ENCODE assay signal across 19 mouse cellular contexts in genomic region chr17:5197765-5198164, GRCm38 (mm10).
A peak's percentile ranks its signal among the peaks of the same experiment; 100 is the strongest.
DNase-seq lines count a peak whose midpoint lies in the region; ATAC-seq and TF ChIP-seq lines count a peak whose summit lies in the region.
"Had no signal": no experiment of that assay in that cellular context is flagged by ENCODE, and none has a peak within 500 bp of the region (broad histone marks: within the 10 kb centered on the region; RNA-seq: fewer than 3 reads in every experiment).

No protein-coding gene starts in this region.

- TF ChIP-seq EP300 in liver, postnatal 0 days (IDR thresholded peaks at IDR 0.05; ENCODE audit: low read depth), result no peak
- no peak for TF ChIP-seq EP300 in MEL (IDR thresholded peaks at IDR 0.05; ENCODE audit: low read depth in 1 of 2, low read length in 2 of 2)

- no peak for DNase-seq in liver, embryonic 13.5 days
- DNase-seq in liver, postnatal 0 days, result no peak
- peak; percentile 55 for DNase-seq in MEL (ENCODE audit: low read depth, low spot score)
- DNase-seq in T-cell, adult 2 months (ENCODE audit: low spot score), result no peak
- DNase-seq: adrenal gland, postnatal 36 days; cerebellum, adult 2 months; cerebellum, postnatal 36 days; kidney, adult 8-10 months; kidney, postnatal 14 days; left cerebral cortex, postnatal 4 days; thymus, adult 2 months had no signal

- peak overlapping the region; percentile 14; the same call in 1 of the 2 replicates for H3K27ac ChIP-seq in heart, embryonic 16.5 days (ENCODE audit: low read length)
- H3K27ac ChIP-seq in heart, embryonic 12.5 days (ENCODE audit: poor library complexity, severe bottlenecking), result no peak overlapping the region
- H3K27ac ChIP-seq in liver, embryonic 13.5 days, result 0 out of 2 replicates have a peak overlapping the region, but pooled peaks have one; percentile 39
- H3K27ac ChIP-seq in liver, postnatal 0 days (ENCODE audit: low read depth), result no peak overlapping the region
- H3K27ac ChIP-seq in MEL (ENCODE audit: control insufficient read depth, low read depth, low read length), result no peak overlapping the region
- H3K27ac ChIP-seq in intestine, embryonic 16.5 days (ENCODE audit: low read length), result peak overlapping the region; percentile 9; the same call in 1 of the 2 replicates
- H3K27ac ChIP-seq: forebrain, embryonic 10.5 days; left cerebral cortex, adult 2 months; midbrain, embryonic 13.5 days; neural tube, embryonic 12.5 days had no signal

- no peak for TF ChIP-seq RAD21 in MEL (IDR thresholded peaks at IDR 0.05; ENCODE audit: low read depth, low read length)

- H3K9ac ChIP-seq in heart, embryonic 16.5 days (ENCODE audit: low read length), result no peak overlapping the region
- no peak overlapping the region for H3K9ac ChIP-seq in heart, embryonic 12.5 days
- no peak overlapping the region for H3K9ac ChIP-seq in liver, embryonic 13.5 days
- no peak overlapping the region for H3K9ac ChIP-seq in liver, postnatal 0 days (replicated peaks)
- no peak overlapping the region for H3K9ac ChIP-seq in MEL (ENCODE audit: control insufficient read depth, low read depth, low read length, poor library complexity, severe bottlenecking)
- no peak overlapping the region for H3K9ac ChIP-seq in intestine, embryonic 16.5 days (ENCODE audit: low read depth, low read length)
- H3K9ac ChIP-seq: midbrain, embryonic 13.5 days; neural tube, embryonic 12.5 days had no signal

- no peak overlapping the region for H3K4me3 ChIP-seq in heart, embryonic 16.5 days (ENCODE audit: low read length)
- no peak overlapping the region for H3K4me3 ChIP-seq in heart, embryonic 12.5 days
- H3K4me3 ChIP-seq in liver, embryonic 13.5 days (replicated peaks), result no peak overlapping the region
- no peak overlapping the region for H3K4me3 ChIP-seq in liver, postnatal 0 days (ENCODE audit: low read depth, low read length)
- H3K4me3 ChIP-seq in MEL (ENCODE audit: control insufficient read depth in 1 of 2, insufficient read depth in 1 of 2, low read depth in 2 of 2, low read length in 2 of 2), result no peak overlapping the region
- no peak overlapping the region for H3K4me3 ChIP-seq in intestine, embryonic 16.5 days (ENCODE audit: low read length)
- H3K4me3 ChIP-seq: forebrain, embryonic 10.5 days; left cerebral cortex, adult 2 months; midbrain, embryonic 13.5 days; neural tube, embryonic 12.5 days had no signal

- H3K36me3 ChIP-seq in heart, embryonic 16.5 days (ENCODE audit: control insufficient read depth, insufficient read depth), result no peaks in the 10 kb centered on the region; the same call in 1 of the 2 replicates
- no peaks in the 10 kb centered on the region for H3K36me3 ChIP-seq in heart, embryonic 12.5 days
- H3K36me3 ChIP-seq in liver, embryonic 13.5 days, result no peaks in the 10 kb centered on the region
- H3K36me3 ChIP-seq in liver, postnatal 0 days (replicated peaks; ENCODE audit: insufficient read depth, low read length), result no peaks in the 10 kb centered on the region
- peaks cover 0 to 37% of the 10 kb centered on the region in 2 experiments; a peak in 2 of 4 replicates for H3K36me3 ChIP-seq in MEL (ENCODE audit: control insufficient read depth in 1 of 2, insufficient read depth in 2 of 2, low read length in 2 of 2)
- no peaks in the 10 kb centered on the region for H3K36me3 ChIP-seq in intestine, embryonic 16.5 days (ENCODE audit: control insufficient read depth, insufficient read depth, low read length)
- H3K36me3 ChIP-seq: forebrain, embryonic 10.5 days; midbrain, embryonic 13.5 days; neural tube, embryonic 12.5 days had no signal

- ATAC-seq in heart, embryonic 16.5 days (replicated peaks; ENCODE audit: extremely low read depth, insufficient read depth, low FRiP score), result no peak
- ATAC-seq in heart, embryonic 12.5 days (ENCODE audit: insufficient number of reproducible peaks, low FRiP score), result no peak
- ATAC-seq in liver, embryonic 13.5 days (ENCODE audit: low read depth), result no peak
- ATAC-seq in liver, postnatal 0 days, result no peak
- peak; percentile 13; the same call in 1 of the 2 replicates for ATAC-seq in intestine, embryonic 16.5 days
- ATAC-seq: midbrain, embryonic 13.5 days had no signal

- H3K27me3 ChIP-seq in heart, embryonic 16.5 days (ENCODE audit: control insufficient read depth, insufficient read depth, low read length), result no peaks in the 10 kb centered on the region
- no peaks in the 10 kb centered on the region for H3K27me3 ChIP-seq in heart, embryonic 12.5 days (replicated peaks)
- H3K27me3 ChIP-seq in liver, embryonic 13.5 days, result no peaks in the 10 kb centered on the region
- H3K27me3 ChIP-seq in liver, postnatal 0 days (ENCODE audit: insufficient read depth, low read length), result no peaks in the 10 kb centered on the region
- H3K27me3 ChIP-seq in MEL (ENCODE audit: control insufficient read depth in 1 of 2, insufficient read depth in 2 of 2, low read length in 2 of 2), result no peaks in the 10 kb centered on the region
- H3K27me3 ChIP-seq in intestine, embryonic 16.5 days (replicated peaks; ENCODE audit: control insufficient read depth, insufficient read depth, low read length), result no peaks in the 10 kb centered on the region
- H3K27me3 ChIP-seq: CH12.LX; midbrain, embryonic 13.5 days; neural tube, embryonic 12.5 days had no signal

- H3K79me2 ChIP-seq in MEL (ENCODE audit: control insufficient read depth, insufficient read depth, low read length, poor library complexity), result no peaks in the 10 kb centered on the region; the same call in 1 of the 2 replicates

- H3K4me1 ChIP-seq in heart, embryonic 16.5 days (ENCODE audit: control insufficient read depth, insufficient read depth, low read length), result peaks cover 33% of the 10 kb centered on the region
- peaks cover 34% of the 10 kb centered on the region for H3K4me1 ChIP-seq in heart, embryonic 12.5 days (replicated peaks)
- peaks cover 56% of the 10 kb centered on the region for H3K4me1 ChIP-seq in liver, embryonic 13.5 days (replicated peaks)
- peaks cover 24% of the 10 kb centered on the region for H3K4me1 ChIP-seq in liver, postnatal 0 days (ENCODE audit: insufficient read depth)
- peaks cover 25 to 34% of the 10 kb centered on the region in 2 experiments for H3K4me1 ChIP-seq in MEL (ENCODE audit: control insufficient read depth in 1 of 2, insufficient read depth in 2 of 2, low read length in 2 of 2)
- H3K4me1 ChIP-seq in intestine, embryonic 16.5 days (ENCODE audit: control insufficient read depth, insufficient read depth, low read length), result peaks cover 27% of the 10 kb centered on the region

- no peaks in the 10 kb centered on the region for H3K9me3 ChIP-seq in heart, embryonic 16.5 days (replicated peaks; ENCODE audit: control insufficient read depth, low read length)
- no peaks in the 10 kb centered on the region for H3K9me3 ChIP-seq in heart, embryonic 12.5 days (replicated peaks)
- no peaks in the 10 kb centered on the region for H3K9me3 ChIP-seq in liver, embryonic 13.5 days (replicated peaks)
- H3K9me3 ChIP-seq in liver, postnatal 0 days (ENCODE audit: low read length), result no peaks in the 10 kb centered on the region
- H3K9me3 ChIP-seq in MEL (replicated peaks; ENCODE audit: insufficient read depth, low read length), result no peaks in the 10 kb centered on the region
- H3K9me3 ChIP-seq in intestine, embryonic 16.5 days (ENCODE audit: control insufficient read depth, low read length), result no peaks in the 10 kb centered on the region
- H3K9me3 ChIP-seq: forebrain, embryonic 10.5 days; midbrain, embryonic 13.5 days; neural tube, embryonic 12.5 days had no signal

- TF ChIP-seq POLR2A in MEL (IDR thresholded peaks at IDR 0.05; ENCODE audit: control insufficient read depth in 1 of 2, insufficient read depth in 1 of 2, low read depth in 1 of 2, low read length in 2 of 2, poor library complexity in 1 of 2), result no peak

- WGBS in heart, embryonic 16.5 days, result 64% methylated on average over 3 of the region's 3 CpGs
- 80% methylated on average over 3 of the region's 3 CpGs for WGBS in heart, embryonic 12.5 days
- 83% methylated on average over 3 of the region's 3 CpGs for WGBS in liver, embryonic 13.5 days (ENCODE audit: insufficient replicate concordance)
- 75% methylated on average over 3 of the region's 3 CpGs for WGBS in liver, postnatal 0 days (ENCODE audit: insufficient replicate concordance)
- WGBS in intestine, embryonic 16.5 days, result 68% methylated on average over 3 of the region's 3 CpGs

- TF ChIP-seq CTCF in liver, postnatal 0 days (IDR thresholded peaks at IDR 0.05; ENCODE audit: low read depth), result no peak
- no peak for TF ChIP-seq CTCF in MEL (IDR thresholded peaks at IDR 0.05 in 2 of 3, conservative IDR thresholded peaks at IDR 0.05 in 1 of 3; ENCODE audit: control insufficient read depth in 1 of 3, insufficient read depth in 1 of 3, low read depth in 2 of 3, low read length in 3 of 3, poor library complexity in 1 of 3, severe bottlenecking in 1 of 3)

- H3K4me2 ChIP-seq in heart, embryonic 16.5 days (ENCODE audit: low read depth, low read length), result no peak overlapping the region
- H3K4me2 ChIP-seq in heart, embryonic 12.5 days, result no peak overlapping the region
- H3K4me2 ChIP-seq in liver, embryonic 13.5 days, result no peak overlapping the region
- H3K4me2 ChIP-seq in liver, postnatal 0 days (ENCODE audit: low read depth, low read length), result no peak overlapping the region
- no peak overlapping the region for H3K4me2 ChIP-seq in intestine, embryonic 16.5 days (ENCODE audit: low read depth, low read length)
- H3K4me2 ChIP-seq: midbrain, embryonic 13.5 days; neural tube, embryonic 12.5 days had no signal

TF ChIP-seq in MEL, 35 proteins besides CTCF, POLR2A, EP300 and RAD21 (continues in another document):
- no peak for TF ChIP-seq MXI1 (IDR thresholded peaks at IDR 0.05; ENCODE audit: low read depth, low read length)
- TF ChIP-seq HCFC1 (IDR thresholded peaks at IDR 0.05; ENCODE audit: low read depth, low read length), result no peak
- no peak for TF ChIP-seq TCF12 (IDR thresholded peaks at IDR 0.05; ENCODE audit: low read depth, low read length)
- no peak for TF ChIP-seq NRF1 (IDR thresholded peaks at IDR 0.05; ENCODE audit: insufficient read depth, low read depth, low read length, poor library complexity, severe bottlenecking)
- TF ChIP-seq CHD2 (IDR thresholded peaks at IDR 0.05; ENCODE audit: low read length), result no peak
- TF ChIP-seq GATA1 (IDR thresholded peaks at IDR 0.05; ENCODE audit: low read depth, low read length), result no peak
- TF ChIP-seq KAT2A (conservative IDR thresholded peaks at IDR 0.05; ENCODE audit: low read depth, low read length), result no peak
- TF ChIP-seq E2F4 (IDR thresholded peaks at IDR 0.05; ENCODE audit: borderline replicate concordance, low read depth, low read length), result no peak
- no peak for TF ChIP-seq MYB (IDR thresholded peaks at IDR 0.05; ENCODE audit: low read depth, low read length)
- TF ChIP-seq USF1 (IDR thresholded peaks at IDR 0.05; ENCODE audit: low read depth, low read length), result no peak
- TF ChIP-seq GABPA (IDR thresholded peaks at IDR 0.05; ENCODE audit: low read depth, low read length), result no peak
- TF ChIP-seq SMC3 (IDR thresholded peaks at IDR 0.05; ENCODE audit: low read depth, low read length), result no peak
- no peak for TF ChIP-seq ZKSCAN1 (IDR thresholded peaks at IDR 0.05; ENCODE audit: low read depth, low read length)
- no peak for TF ChIP-seq ETS1 (IDR thresholded peaks at IDR 0.05; ENCODE audit: low read depth, low read length)
- no peak for TF ChIP-seq RCOR1 (IDR thresholded peaks at IDR 0.05; ENCODE audit: low read depth, low read length)
- TF ChIP-seq TAL1 (IDR thresholded peaks at IDR 0.05; ENCODE audit: low read length), result no peak

Comparison
In these comparisons a context has a peak if more than half of its experiments do, and no peak if none do; other contexts are left out.
1. H3K27ac ChIP-seq: peak in heart, embryonic 16.5 days (single experiment), liver, embryonic 13.5 days (single experiment) and intestine, embryonic 16.5 days (single experiment); none in heart, embryonic 12.5 days (single experiment), liver, postnatal 0 days (single experiment) and MEL (single experiment).